Mouse (Mus musculus): ENCODE measurements around the gene Zbtb34.

DNA sequence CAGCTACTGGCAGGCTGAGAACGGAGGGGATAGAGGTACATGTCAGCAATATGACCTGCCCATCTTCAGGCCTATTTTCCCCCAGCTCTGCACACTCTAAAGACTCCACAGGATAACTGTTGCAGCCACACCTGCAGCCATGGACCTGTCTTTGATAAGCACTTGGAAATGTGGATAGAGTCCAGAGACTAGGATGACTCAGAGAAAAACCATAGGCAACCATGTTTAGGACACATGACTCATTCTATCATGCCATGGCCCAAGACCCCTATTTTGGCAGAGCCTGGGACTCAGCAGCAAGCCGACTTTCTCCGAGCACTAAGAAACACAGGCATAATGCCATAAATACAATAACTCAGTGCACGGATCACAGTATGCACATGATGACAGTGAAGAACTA is 66.5 kb downstream of the Zbtb34 start:
- TF ChIP-seq CTCF (IDR thresholded peaks at IDR 0.05) (no peak), EP300 (IDR thresholded peaks at IDR 0.05) (no peak)
